Mouse (Mus musculus) thymus, adult 2 months (tissue): ENCODE data around the gene Gm42715. TPM values are rescaled to one million over a fixed set of nuclear protein-coding genes. Genes with fewer than 3 reads are reported as not detected.
A peak's percentile ranks its signal among the peaks of the same experiment; 100 is the strongest.

Experiments used
- DNase-seq: peaks from one replicate; pipeline ENCODE4 v3.0.0; 2021
- H3K27ac ChIP-seq: fragments of 200-500 bp; 2 replicates; pipeline ENCODE4 v1.5.1; 2012; ENCODE audit warnings: low read length, control low read depth; ENCODE audit not compliant: control insufficient read depth, insufficient read depth
- H3K27me3 ChIP-seq: fragments of 200-500 bp; 2 replicates; pipeline ENCODE4 v1.6.1; 2012; ENCODE audit warnings: mild to moderate bottlenecking, low read length, moderate library complexity, mixed read lengths; ENCODE audit not compliant: control insufficient read depth, insufficient read depth
- H3K36me3 ChIP-seq: fragments of 200-500 bp; 2 replicates; pipeline ENCODE4 v1.6.1; 2012; ENCODE audit warnings: mild to moderate bottlenecking, low read length, moderate library complexity; ENCODE audit not compliant: control insufficient read depth, insufficient read depth
- H3K4me1 ChIP-seq: fragments of 200-500 bp; replicated peaks from 2 replicates; pipeline ENCODE4 v1.6.1; 2012; ENCODE audit warnings: low read length; ENCODE audit not compliant: control insufficient read depth, insufficient read depth
- H3K4me3 ChIP-seq: fragments of 200-500 bp; 2 replicates; pipeline ENCODE4 v1.5.1; 2012; ENCODE audit warnings: mild to moderate bottlenecking, low read length, control low read depth, moderate library complexity; ENCODE audit not compliant: control insufficient read depth, insufficient read depth
- CTCF ChIP-seq: fragments of 200-500 bp; IDR thresholded peaks from 2 replicates; pipeline ENCODE4 v1.5.1; 2012; ENCODE audit warnings: mild to moderate bottlenecking, control low read depth, low read length, moderate library complexity, borderline replicate concordance; ENCODE audit not compliant: control insufficient read depth, poor library complexity, insufficient read depth; ENCODE audit errors: extremely low read depth
- POLR2A ChIP-seq: fragments of 200-500 bp; IDR thresholded peaks from 2 replicates; pipeline ENCODE4 v1.6.1; 2012; ENCODE audit warnings: mild to moderate bottlenecking, low read length, control low read depth, moderate library complexity; ENCODE audit not compliant: control insufficient read depth, poor library complexity, insufficient read depth; ENCODE audit errors: extremely low read depth
- WGBS: fragments of 180-500 bp; shearing (Covaris S2); methylation state at CpG from one replicate; pipeline ENCODE4 v1.1.7; 2018; 5-methylcytosine and 5-hydroxymethylcytosine counted together
- polyA plus RNA-seq: library from polyadenylated mRNA; depleted of rRNA; stranded (reverse); fragments of >200 nt; gene quantifications from 2 replicates; pipeline ENCODE4 v1.2.3, GENCODE M21; 2012

Gm42715 gene
- polyA plus RNA-seq, 1 experiment: 10.4 TPM

GRCm38 (mm10) chr7:127513016-127513390 is 6.4 kb upstream of the Gm42715 start:
- peaks cover 22% of the 10 kb centered on the region for H3K36me3 ChIP-seq
- DNase-seq: peak; percentile 26
- no peak overlapping the region for H3K27ac ChIP-seq
- TF ChIP-seq CTCF (no peak), POLR2A (no peak)
- no peaks in the 10 kb centered on the region for H3K4me1 ChIP-seq
- 7% methylated on average over 8 of the region's 8 CpGs for WGBS
- H3K27me3 ChIP-seq: no peaks in the 10 kb centered on the region
- peak overlapping the region; percentile 76 for H3K4me3 ChIP-seq

- Histone ChIP-seq H3K4me1 (no peaks in the 10 kb centered on the region), H3K4me3 (no peak overlapping the region), H3K36me3 (peaks cover 27% of the 10 kb centered on the region), H3K27ac (no peak overlapping the region), H3K27me3 (no peaks in the 10 kb centered on the region)
- TF ChIP-seq CTCF: no peak
- no peak for TF ChIP-seq POLR2A
- WGBS: 86% methylated on average over 3 of the region's 3 CpGs
- no peak for DNase-seq
These were observed 5.6 kb upstream of the Gm42715 start for GRCm38 (mm10) chr7:127513781-127514180.

- Histone ChIP-seq H3K4me3 (no peak overlapping the region), H3K4me1 (no peaks in the 10 kb centered on the region), H3K36me3 (peaks cover 46% of the 10 kb centered on the region), H3K27me3 (no peaks in the 10 kb centered on the region), H3K27ac (no peak overlapping the region)
- 100% methylated on average over 7 of the region's 7 CpGs for WGBS
- TF ChIP-seq CTCF (no peak), POLR2A (no peak)
- no peak for DNase-seq
These were observed 3.5 kb upstream of the Gm42715 start for GRCm38 (mm10) chr7:127515846-127516245.

- no peak for TF ChIP-seq POLR2A
- Histone ChIP-seq H3K4me3 (no peak overlapping the region), H3K36me3 (peaks cover 51% of the 10 kb centered on the region), H3K4me1 (no peaks in the 10 kb centered on the region), H3K27ac (no peak overlapping the region), H3K27me3 (no peaks in the 10 kb centered on the region)
- no peak for DNase-seq
- WGBS: 94% methylated on average over 7 of the region's 7 CpGs
These were observed 3.0 kb upstream of the Gm42715 start for GRCm38 (mm10) chr7:127516344-127516743.

- no peak for DNase-seq
- no peak for TF ChIP-seq POLR2A
- peaks cover 92% of the 10 kb centered on the region for H3K36me3 ChIP-seq
These were observed 22.3 kb downstream of the Gm42715 start for GRCm38 (mm10) chr7:127541671-127542070.

GRCm38 (mm10) chr7:127549116-127549835 is 29.9 kb downstream of the Gm42715 start:
- TF ChIP-seq CTCF (no peak), POLR2A (no peak)
- no peak for DNase-seq
- Histone ChIP-seq H3K4me3 (no peak overlapping the region), H3K27me3 (no peaks in the 10 kb centered on the region), H3K27ac (no peak overlapping the region), H3K36me3 (peaks cover 79% of the 10 kb centered on the region), H3K4me1 (no peaks in the 10 kb centered on the region)
- WGBS: 96% methylated on average over 15 of the region's 15 CpGs

More at GRCm38 (mm10) chr7:127541671-127542070, 22.3 kb downstream of the Gm42715 start:
- Histone ChIP-seq H3K4me3 (no peak overlapping the region), H3K4me1 (no peaks in the 10 kb centered on the region), H3K27ac (no peak overlapping the region), H3K27me3 (no peaks in the 10 kb centered on the region)
- 95% methylated on average over 3 of the region's 3 CpGs for WGBS

GRCm38 (mm10) chr7:127551558-127551957 is 32.2 kb downstream of the Gm42715 start:
- no peak overlapping the region for H3K27ac ChIP-seq
- no peaks in the 10 kb centered on the region for H3K4me1 ChIP-seq
- TF ChIP-seq CTCF: no peak
- no peak for TF ChIP-seq POLR2A
- H3K36me3 ChIP-seq: peaks cover 82% of the 10 kb centered on the region
- DNase-seq: no peak
- H3K4me3 ChIP-seq: no peak overlapping the region
- WGBS: 98% methylated on average over 8 of the region's 8 CpGs
- no peaks in the 10 kb centered on the region for H3K27me3 ChIP-seq
